Mouse (Mus musculus): ENCODE results near the gene Gm12166.

Gene Gm12166

DNA sequence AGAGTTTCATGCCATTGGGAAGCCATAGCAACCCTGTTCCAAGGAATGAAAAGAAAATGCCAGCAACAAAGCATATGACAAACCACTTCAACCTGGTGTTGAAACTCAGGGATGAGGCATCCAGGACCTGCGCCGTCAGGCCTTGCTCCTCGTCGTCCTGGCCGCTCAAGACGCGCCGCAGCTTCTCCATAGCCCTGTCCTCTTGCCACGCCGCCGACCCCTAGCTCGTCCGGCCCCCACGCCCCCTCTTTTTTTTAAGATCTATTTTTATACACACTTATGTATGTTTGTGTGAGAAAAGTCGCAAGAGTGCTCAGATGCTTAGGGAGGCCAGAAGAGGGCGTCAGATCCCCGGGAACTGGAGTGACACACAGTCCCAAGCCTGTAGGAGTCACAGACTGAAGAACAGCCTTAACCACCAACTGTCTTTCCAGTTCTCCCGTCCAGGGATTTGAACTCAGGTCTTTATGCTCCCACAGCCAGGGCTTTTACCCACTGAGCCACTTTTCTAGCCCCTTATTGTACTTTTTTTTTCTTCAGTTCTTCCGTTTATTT is at the start of gene Gm12166:
Gene Gm12166, minus strand, starts transcription at position 217 of the 555 bp plus-strand sequence.
- DNase-seq (ENCODE audit: low spot score in 2 of 2): peak in 1 of 2 experiments; percentile 66

DNA sequence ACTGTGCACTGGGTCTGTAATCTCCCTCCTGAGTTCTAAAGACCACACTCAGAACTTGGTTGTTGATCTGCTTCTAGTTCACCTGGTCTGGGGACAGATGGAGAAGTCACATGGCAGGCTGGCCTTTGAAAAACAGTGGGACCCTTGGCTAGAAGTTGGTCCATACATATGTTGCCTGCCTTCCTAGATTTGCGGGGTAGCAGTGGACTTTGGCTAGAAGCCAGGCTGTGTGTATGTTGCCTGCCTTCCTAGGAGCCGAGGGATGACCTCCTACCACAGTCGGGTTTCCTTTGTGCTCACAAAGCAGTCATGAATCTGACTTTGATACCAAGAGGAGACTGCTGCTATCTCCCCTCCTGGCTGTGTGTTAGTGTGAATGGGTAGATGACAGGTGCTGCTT is 44.9 kb upstream of the Gm12166 start:
- no peak for DNase-seq (ENCODE audit: low spot score in 2 of 2)

DNA sequence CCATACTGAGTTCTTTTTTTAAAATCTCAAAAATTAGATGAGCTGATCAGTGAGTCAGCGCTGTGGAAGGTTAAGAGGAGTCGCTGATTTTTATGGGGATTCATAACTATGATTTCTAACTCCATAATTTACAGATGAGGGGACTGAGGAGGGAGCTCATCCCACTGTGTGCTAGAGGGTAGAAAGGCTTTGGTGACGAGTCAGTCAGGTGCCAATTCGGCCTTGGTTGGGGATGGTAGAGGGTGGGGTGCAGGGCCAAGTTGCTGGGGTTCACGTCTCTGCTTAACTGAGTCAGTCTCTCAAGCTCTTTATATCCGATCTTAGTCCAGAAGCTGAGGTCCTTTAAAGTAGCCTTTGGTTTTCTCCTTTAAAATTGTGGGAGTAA is 44.1 kb upstream of the Gm12166 start:
- DNase-seq (ENCODE audit: low spot score in 2 of 2): no peak

DNA sequence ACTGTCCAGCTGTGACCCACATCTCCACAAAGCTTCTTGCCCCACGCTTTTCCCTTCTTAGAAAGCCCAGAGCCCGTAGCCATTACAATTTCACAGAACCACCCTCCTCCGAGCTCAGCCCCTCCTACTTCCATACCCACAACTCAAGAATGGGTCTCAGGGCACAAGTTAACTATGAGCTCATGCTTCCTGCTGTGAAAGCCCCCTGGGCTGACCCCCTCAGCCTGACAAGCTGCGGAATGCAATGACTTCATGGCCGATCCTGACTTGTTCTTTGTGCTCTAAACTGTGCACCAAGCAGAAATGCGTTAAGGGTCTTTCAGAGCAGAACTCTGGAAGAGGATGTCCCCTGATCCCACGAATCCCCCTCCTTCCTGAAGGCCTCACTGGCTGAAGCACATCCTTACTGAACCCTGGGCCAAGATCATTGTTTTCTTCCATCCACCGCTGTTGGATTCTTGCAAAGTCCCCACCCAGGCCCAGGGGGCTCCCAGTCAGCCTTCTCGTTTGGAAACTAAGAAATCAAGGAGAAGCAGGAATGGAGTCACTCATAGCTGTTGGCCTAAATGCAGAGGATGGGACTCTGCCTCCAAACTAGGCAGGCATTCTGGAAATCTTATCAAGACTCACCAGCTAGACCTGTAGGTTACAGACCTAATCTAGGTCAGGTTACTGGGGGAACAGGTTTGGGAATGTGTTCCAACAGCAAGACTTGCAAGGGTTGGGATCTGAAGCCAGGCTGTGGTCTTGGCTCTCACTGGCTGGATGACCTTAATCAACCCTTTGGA is 43.5 kb upstream of the Gm12166 start:
- no peak for DNase-seq (ENCODE audit: low spot score in 2 of 2)

DNA sequence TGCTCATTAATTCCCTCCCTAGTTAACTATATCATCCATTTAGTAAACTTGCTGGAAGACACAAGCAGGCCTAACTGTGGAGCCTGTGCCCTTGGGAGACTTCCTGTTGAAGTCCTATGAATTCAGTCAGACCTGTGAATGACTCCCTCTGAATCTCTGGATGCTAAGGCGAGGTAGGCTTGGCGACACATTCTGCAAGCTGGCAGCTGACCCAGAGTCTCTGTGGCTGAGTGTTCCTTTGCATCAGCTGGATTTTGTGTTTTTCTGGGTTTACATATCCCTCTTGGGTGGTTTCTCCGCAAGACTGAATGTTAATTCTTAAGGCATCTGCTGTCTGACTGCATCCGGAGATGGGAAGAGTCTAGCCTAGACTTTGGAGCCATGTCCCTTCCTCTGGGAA is 40.0 kb upstream of the Gm12166 start:
- no peak for DNase-seq (ENCODE audit: low spot score in 2 of 2)

DNA sequence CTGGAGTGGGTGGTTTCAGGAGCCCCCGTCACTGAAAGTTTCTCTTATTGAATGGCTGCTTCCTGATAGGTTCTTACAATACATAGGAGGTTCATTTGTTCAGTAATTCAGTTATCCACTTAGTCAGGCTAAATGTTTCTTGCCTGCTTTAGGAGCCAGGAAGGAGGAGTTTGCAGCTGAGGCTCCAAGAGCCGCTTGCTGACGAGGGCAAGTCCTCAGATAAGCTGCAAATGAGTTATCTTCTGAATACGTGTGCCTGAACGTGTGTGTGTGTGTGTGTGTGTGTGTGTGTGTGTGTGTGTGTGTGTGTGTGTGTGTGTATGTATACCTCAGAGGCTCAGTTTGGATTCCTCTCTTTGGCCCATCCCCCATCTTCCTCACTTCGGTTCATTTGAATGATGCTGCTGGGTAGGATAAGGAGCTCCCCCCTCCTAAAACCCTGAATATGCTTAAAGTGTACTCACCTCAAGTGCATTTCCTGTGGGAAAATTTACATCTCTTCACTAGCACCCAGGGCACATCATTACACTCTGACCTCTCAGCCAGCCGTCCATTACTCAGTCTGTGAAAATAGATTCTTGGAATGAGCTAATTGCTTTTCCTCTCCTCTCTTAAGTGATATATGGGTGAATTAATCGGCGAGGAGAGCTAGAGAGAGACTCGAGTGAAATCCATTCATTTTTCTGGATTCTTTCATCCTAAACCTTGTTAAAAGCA is 39.0 kb upstream of the Gm12166 start:
- DNase-seq (ENCODE audit: low spot score in 2 of 2): no peak

DNA sequence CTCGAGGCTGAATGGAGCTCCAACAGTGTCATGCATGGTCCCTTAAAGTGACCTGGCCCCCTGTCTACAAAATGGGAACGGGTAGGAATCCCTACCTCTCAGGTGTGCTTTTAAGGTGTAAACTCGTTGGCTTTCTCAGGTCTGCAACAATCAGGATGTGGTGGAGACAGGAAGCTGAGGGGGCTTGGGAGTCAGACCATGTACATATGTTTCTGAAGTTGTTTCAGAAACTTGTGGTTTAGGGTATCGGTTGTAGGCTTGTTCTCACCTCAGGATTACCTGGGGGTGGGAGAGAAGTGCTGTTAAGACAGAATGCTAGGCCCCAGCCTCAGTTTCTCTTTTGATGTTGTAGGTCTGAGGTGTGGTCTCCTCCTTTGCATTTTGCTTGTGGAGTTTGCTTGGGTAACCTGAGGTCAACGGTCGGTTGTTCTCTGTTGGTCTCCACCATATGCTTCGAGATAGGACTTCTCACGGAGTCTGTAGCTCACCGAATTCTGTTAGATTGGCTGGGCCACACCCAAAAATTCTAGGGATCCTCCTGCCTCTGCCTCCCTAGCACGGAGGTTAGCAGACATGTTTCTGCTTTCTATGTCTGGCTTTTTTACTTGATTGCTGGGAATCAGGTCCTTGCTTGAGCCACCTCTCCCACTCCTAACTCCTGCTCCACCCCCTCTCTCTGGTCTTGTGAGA is 38.1 kb upstream of the Gm12166 start:
- peak; percentile 45 to 56 for DNase-seq (ENCODE audit: low spot score in 2 of 2)

DNA sequence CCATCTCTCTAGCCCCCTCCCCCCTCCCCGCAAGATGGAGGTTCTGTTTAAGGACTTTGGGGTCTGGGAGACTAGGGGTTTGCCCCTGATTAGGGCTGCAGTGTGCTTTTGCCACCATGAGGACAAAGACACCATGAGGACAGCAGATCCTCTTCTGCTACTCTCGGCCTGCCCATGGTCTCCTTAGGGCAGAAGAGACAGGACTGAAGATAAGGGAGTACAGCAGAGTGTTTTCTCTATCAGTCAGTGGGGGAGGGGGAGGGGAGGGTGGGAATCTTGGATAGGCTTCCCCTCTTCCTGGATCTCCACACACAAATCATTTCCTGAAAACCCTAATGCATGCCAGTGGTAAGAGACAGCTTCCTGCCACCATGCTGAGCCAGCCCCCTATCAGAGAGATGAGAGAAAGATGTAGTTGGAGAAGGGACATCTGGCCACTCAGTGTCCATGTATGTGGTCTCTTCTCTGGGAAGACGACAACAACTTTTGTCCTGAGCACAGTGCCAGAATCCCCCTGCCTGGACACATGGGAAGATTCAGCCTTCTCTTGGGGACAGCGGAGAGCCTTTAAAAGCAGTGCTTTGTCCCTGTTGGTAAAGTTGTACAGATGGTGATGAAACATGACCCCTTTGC is 37.1 kb upstream of the Gm12166 start:
- no peak for DNase-seq (ENCODE audit: low spot score in 2 of 2)

DNA sequence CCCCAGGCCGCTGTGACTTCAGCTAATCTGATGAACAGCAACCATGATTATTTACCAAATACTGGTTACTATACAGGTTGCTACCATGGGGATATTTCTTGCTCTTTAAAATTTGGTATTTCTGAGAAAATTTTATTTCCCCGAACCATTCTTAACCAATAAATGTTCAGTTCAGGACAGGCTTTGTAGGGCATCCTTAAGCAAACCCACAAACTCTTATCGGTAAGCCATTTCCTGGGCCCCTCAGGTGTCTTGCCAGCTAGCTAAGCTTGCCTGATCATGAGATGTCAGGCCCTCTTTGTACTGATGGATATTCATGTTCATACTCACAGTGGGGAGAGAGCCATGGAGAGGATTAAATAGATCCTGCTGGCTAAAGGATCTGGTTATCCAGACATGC is 34.3 kb upstream of the Gm12166 start:
- DNase-seq (ENCODE audit: low spot score in 2 of 2): peak; percentile 30 to 32

DNA sequence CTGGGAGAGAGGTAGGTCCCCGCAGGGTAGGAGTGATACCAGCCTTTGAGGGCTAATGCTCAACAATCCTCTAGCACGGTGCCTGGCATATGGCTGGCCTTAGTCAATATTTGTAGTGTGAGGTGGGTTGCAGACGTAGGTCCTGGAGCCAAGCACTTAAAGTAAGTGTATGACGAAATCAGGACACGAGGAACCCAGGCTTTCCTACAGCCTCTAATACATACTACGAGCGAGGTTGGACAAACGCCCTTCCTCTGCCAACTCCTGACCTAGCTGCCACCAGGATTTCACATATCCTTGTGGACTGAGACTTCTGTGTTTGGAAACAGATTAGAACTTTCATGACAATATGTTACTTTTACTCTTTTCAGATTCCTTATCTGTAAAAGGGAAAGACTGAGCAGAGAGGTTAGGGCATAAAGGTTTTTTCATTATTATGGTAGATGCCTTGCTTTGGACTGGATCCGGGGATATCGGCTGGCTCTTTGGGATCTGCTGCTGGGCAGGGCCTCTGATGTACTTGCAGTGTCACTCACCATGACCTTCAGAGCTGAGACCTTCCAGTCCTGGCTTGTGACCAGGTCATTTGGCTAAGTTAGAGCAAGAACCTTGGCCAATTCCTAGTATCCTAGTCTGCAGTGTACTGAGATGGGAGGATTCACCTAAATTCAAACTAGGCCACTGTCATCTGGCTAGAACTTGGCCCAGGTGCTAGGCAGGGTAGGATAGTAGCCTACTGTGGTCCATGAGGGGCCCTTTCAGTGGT is 33.5 kb upstream of the Gm12166 start:
- DNase-seq (ENCODE audit: low spot score in 2 of 2): no peak

DNA sequence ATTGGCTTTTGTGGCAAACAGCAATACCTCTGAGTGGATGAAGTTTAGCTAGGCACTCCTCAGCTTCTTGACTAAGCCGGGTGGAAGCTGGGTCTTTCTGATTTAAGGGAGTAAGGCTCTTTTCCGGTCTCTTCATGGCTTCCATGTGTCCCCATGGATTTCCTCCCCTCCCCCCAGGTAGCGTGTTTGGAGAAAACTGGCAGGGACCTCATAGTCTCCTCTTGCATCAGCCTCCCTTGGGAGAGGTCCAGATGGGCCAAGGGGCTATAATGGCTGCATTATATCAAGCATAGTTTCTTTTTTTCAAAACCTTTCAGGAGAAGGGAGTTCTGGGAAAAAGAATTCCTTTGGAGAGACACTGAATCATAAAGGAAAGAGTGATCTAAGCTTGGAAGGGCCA is 32.4 kb upstream of the Gm12166 start:
- no peak for DNase-seq (ENCODE audit: low spot score in 2 of 2)

DNA sequence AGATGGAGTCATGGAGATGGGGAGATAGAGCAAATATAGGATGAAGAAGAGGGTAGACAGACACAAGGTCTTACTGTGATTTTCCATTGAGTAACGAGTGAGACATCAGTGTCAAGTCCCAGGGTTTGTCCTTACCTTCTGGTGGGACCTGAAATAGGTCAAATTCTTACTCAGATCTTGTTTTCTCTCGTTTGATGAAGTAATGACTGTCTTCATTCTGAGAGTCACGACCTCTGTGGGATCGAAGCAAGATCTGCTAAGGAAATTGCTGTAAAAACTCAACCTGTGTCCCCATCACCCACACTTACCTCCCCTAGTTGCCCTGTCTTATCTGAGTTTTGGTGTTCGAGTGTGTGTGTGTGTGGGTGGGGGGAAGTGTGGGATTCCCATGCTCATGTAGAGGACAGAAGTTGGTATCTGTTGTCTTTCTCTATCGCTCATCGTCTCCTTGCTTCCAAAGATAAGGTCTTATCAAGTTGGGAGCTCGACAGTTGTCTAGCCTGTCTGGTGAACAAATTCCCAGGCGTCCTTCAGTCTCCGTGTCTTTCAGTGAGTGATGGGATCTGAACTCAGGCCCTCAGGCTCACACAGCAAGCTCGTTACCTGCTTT is 31.8 kb upstream of the Gm12166 start:
- no peak for DNase-seq (ENCODE audit: low spot score in 2 of 2)

DNA sequence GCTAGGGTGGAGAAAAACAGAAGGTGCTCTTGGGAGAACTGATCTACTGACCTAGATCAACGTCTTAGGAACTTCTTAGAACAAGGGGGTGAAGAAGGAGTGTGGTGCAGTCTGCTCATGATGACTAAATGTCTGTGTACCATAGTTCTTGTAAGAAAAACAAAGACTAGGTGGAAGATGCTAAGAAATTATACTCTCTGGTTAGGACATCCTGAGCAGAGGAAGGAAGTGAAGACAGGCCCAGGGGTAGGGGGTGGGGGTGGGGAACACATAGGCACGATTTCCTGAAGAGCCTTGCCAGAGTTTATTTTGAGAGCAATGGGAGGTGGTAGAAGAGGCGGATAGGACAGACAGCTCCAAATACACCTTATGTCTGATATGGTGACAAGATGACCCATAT is 31.3 kb upstream of the Gm12166 start:
- DNase-seq (ENCODE audit: low spot score in 2 of 2): no peak

DNA sequence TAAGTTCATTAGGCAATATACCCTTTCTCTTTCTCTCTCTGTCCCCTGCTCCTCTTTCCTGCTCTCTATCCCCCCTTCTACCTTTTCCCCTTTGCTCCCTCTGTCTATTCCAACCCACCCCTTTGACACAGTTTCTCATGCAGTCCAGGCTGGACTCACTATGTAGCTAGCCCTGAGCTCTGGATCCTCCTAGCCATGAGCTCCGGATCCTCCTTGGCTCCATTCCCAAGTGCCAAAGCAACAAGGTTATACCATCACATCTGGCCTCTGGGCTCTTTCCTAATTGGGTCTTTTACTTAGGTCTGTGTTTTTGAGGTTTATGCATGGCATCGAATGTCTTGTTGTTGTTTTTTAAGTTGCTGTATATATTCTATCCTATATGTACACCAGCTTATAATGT is 29.0 kb upstream of the Gm12166 start:
- DNase-seq (ENCODE audit: low spot score in 2 of 2): no peak

DNA sequence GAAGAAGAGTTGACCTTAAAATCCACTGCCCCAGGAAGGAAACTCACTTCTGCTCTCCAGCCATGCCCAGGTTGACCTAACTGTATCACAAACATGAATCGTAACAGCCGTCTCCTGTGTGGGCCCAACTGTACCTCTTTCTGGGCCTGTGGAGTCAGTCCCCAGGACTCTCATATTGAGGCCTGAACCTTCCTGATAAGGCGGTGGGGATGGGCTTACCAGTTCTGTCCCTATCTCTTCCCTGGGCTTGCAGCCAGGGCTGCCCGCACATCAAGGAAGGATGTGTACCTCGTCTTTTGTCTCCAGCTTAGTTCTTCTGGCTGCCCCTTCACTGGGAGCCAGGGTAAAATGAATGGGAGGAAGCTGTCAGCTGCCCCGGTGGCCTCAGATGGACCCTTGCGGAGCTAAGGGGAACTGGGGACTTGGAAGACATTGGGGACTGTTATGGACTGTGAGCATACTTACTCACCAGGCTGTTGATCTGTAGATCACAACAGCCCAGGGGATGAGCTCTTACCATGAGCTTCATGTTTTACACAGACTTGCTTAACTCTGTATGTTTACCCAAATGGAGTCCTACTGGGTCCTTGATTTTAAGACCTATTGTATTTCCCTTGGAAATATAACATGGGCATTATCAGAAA is 25.7 kb upstream of the Gm12166 start:
- DNase-seq (ENCODE audit: low spot score in 2 of 2): no peak

DNA sequence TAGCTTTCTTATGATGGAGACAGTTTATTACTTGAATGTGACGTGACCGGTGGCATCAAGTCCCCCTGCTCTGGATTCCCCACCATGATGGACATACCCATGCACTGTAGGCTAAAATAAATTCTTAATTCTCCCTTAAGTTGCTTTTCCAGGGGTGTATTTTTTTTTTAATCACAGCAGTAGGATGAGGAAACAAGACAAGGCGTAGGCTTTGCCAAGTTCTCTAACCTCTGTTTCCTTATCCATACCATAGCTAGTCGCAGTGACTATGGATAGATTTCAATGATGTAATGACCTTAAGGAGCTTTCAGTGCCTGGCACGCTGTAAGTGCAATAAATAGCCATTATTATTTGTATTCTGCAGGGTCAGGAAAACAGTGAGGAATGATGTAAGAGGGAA is 25.2 kb upstream of the Gm12166 start:
- no peak for DNase-seq (ENCODE audit: low spot score in 2 of 2)

DNA sequence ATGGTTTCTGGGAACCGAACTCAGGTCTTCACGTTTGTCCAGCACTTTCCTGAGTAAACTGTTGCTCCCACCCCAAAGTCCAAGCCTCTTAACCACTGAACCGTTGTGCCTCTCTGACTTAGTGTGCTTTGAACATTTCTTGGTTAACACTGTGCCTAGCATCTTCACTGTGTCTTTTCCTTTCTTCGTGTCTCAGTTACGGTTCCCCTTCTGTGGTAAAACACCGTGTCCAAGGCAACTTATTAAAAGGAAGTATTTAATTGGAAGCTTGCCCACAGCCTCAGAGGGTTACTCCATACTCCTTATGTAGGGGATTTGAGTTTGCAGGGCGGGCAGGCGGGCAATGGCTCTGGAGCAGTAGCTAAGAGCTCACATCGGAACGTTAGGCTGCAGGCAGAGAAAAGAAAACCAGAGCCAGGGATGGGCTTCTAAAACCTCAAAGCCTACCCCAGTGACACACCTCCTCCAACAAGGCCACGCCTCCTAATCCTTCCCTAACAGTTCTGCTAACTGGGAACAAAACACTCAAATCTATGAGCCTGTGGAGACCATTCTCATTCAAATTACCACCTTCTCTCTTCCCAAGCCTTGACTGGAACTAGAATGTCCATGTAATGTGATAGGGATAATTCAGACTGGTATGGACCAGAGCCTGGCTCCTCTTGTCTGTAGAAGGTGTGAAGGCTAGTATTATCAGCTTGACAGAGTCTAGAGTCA is 24.5 kb upstream of the Gm12166 start:
- DNase-seq (ENCODE audit: low spot score in 2 of 2): no peak

DNA sequence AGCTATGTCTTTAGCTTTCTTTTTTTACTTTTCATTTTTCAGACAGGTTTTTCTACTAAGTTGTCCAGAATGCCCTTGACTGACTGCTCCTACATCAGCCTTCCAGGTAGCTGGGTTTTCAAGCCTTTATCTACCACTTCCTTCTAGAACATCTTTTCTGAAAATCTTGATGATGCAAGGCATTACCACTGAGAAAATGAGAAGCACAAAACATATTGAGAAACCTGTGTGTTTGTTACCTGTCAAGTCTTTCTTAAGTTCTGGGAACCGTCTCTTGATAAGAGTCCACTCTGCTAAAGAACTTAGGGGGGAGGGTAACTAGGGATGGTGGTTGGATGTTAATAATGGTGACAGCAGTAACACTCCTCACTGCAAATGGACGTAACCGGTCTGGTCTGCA is 23.4 kb upstream of the Gm12166 start:
- DNase-seq (ENCODE audit: low spot score in 2 of 2): no peak

DNA sequence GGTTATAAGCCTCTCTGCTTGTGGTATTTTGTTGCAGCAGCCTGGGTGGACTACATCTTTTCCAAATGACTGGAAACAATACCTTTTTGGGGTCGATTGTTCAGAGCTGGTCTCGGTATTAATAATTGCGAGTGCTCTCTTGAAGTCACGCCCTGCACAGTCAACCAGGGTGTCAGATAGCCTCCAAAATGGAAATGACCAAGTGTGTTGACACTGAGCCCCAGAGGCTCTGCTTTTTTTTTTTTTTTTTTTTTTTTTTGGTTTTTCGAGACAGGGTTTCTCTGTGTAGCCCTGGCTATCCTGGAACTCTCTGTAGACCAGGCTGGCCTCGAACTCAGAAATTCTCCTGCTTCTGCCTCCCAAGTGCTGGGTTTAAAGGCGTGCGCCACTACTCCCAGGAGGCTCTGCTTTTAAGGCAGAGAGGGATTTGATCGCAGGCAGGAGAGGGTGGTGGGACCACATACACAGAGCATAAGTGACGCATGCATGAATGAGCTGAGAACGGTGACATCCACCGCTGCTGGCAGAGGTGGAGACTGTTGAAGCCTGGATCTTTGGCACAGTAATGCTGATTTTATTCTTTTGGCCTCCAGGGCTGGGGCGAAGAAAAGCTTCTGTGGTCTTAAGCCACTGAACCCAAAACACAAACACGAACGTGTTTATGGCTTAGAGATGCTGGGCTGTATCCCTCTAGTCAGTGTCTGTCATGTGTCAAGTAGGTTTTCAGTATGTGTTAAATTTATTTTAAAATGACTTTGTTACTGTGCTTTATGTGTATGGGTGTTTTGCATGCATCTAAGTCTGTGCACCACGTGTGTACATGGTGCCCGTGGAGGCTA is 21.9 kb upstream of the Gm12166 start:
- no peak for DNase-seq (ENCODE audit: low spot score in 2 of 2)
